Mouse (Mus musculus) liver, embryonic 14.5 days (tissue): ENCODE measurements at regions not wholly inside any gene's neighbourhood (a gene's known extent, or its start where the extent isn't known, plus 50 kb on each side); places are given as distances from the start of the nearest gene placed in this dataset.

Source experiments
- CTCF ChIP-seq: IDR thresholded peaks from 2 replicates; pipeline ENCODE4 v1.5.1; 2016; ENCODE audit warnings: antibody characterized with exemption, low read depth, control low read depth
- EP300 ChIP-seq: IDR thresholded peaks from 2 replicates; pipeline ENCODE4 v1.6.1; 2016; ENCODE audit warnings: antibody characterized with exemption, low read depth

DNA sequence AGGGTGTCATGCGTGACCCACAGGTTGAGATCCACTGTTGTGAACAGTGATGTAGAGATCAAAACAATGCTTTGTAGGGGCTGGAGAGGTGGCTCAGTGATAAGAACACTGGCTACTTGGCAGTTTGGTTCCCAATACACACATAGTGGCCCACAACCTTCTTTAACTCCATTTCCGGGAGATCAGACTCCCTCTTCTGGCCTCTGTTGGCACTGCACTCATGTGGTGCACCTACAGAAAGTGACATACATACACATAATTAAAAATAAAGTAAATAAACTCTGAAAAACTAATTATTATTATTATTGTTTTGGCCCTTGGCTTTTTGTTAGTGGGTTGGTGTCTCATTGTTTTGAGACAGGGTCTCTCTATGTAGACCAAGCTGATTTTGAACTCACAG is 523.2 kb upstream of the Tmem132c start:
- TF ChIP-seq CTCF (no peak), EP300 (no peak)
